Comparison of ENCODE assay signal across 30 mouse cellular contexts in the genomic region with DNA sequence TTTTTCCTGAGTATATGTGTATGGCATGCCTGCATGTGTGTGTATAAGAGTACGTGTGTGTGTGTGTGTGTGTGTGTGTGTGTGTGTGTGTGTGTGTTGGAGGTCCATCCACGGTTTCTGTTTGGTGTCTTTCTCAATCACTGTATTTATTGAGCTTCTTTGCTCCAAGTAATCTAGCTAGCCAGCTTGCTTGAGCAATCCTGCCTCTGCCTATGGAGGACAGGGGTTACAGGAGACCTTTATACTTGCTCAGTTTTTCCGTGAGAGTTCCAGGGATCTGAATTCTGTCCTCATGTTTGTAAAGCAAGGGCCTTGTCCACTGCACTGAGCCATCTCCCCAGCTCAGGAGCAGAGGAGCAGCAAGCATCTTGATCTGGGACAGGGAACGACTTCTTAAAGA.
"Had no signal": no experiment of that assay in that cellular context is flagged by ENCODE, and none has a peak within 500 bp of the region (broad histone marks: within the 10 kb centered on the region; RNA-seq: fewer than 3 reads in every experiment).

No protein-coding gene starts in this region.

- H3K9ac ChIP-seq: heart, embryonic 12.5 days; heart, embryonic 13.5 days; heart, embryonic 15.5 days; hindbrain, embryonic 12.5 days; hindbrain, embryonic 13.5 days; hindbrain, embryonic 14.5 days; hindbrain, embryonic 15.5 days; intestine, embryonic 15.5 days; kidney, embryonic 15.5 days had no signal

- DNase-seq: heart, postnatal 10 days; heart, postnatal 14 days; heart, postnatal 36 days; heart, postnatal 4 days; kidney, adult 11 months; kidney, adult 18-20 months; kidney, adult 2 months; kidney, adult 8-10 months; kidney, adult 9 months; kidney, postnatal 10 days; kidney, postnatal 14 days; kidney, postnatal 25 days; kidney, postnatal 36 days; kidney, postnatal 4 days; layer of hippocampus, adult 9-11 months; layer of hippocampus, postnatal 36 days had no signal

- H3K4me3 ChIP-seq: heart, embryonic 10.5 days; heart, embryonic 12.5 days; heart, embryonic 13.5 days; heart, embryonic 15.5 days; hindbrain, embryonic 10.5 days; hindbrain, embryonic 12.5 days; hindbrain, embryonic 13.5 days; hindbrain, embryonic 15.5 days; intestine, embryonic 15.5 days; kidney, embryonic 15.5 days; layer of hippocampus, adult 2 months had no signal

- H3K4me1 ChIP-seq: heart, embryonic 12.5 days; heart, embryonic 15.5 days; intestine, embryonic 15.5 days had no signal

- H3K27me3 ChIP-seq: heart, embryonic 15.5 days; hindbrain, embryonic 12.5 days; hindbrain, embryonic 15.5 days; intestine, embryonic 15.5 days had no signal

- H3K36me3 ChIP-seq: heart, embryonic 10.5 days; heart, embryonic 12.5 days; heart, embryonic 13.5 days; heart, embryonic 15.5 days; hindbrain, embryonic 10.5 days; hindbrain, embryonic 12.5 days; hindbrain, embryonic 13.5 days; hindbrain, embryonic 15.5 days; intestine, embryonic 15.5 days; kidney, embryonic 15.5 days had no signal

- H3K27ac ChIP-seq: heart, embryonic 10.5 days; heart, embryonic 13.5 days; heart, embryonic 15.5 days; hindbrain, embryonic 10.5 days; hindbrain, embryonic 12.5 days; hindbrain, embryonic 13.5 days; hindbrain, embryonic 14.5 days; hindbrain, embryonic 15.5 days; hindbrain, postnatal 0 days; intestine, embryonic 15.5 days; kidney, embryonic 15.5 days; kidney, postnatal 0 days; layer of hippocampus, adult 2 months had no signal
